In genomic region chr11:77791752-77792565, GRCm38 (mm10) we compare ENCODE assay signal across 9 mouse cellular contexts. TPM values are rescaled to one million over a fixed set of nuclear protein-coding genes. Genes with fewer than 3 reads are reported as not detected.
A peak's percentile ranks its signal among the peaks of the same experiment; 100 is the strongest.
DNase-seq lines count a peak whose midpoint lies in the region; ATAC-seq and TF ChIP-seq lines count a peak whose summit lies in the region.
"Had no signal": no experiment of that assay in that cellular context is flagged by ENCODE, and none has a peak within 500 bp of the region (broad histone marks: within the 10 kb centered on the region; RNA-seq: fewer than 3 reads in every experiment).

No protein-coding gene starts in this region.

- H3K27ac ChIP-seq in layer of hippocampus, adult 2 months, result peak overlapping the region; percentile 82
- peak overlapping the region; percentile 39; the same call in 1 of the 2 replicates for H3K27ac ChIP-seq in bone marrow, adult 2 months (ENCODE audit: control insufficient read depth, insufficient read depth, low read depth, low read length, poor library complexity)
- peak overlapping the region; percentile 89 for H3K27ac ChIP-seq in heart, embryonic 15.5 days

- H3K9me3 ChIP-seq in heart, embryonic 15.5 days (replicated peaks), result no peaks in the 10 kb centered on the region

- H3K36me3 ChIP-seq in heart, embryonic 15.5 days, result no peaks in the 10 kb centered on the region

- TF ChIP-seq POLR2A in bone marrow, adult 2 months (IDR thresholded peaks at IDR 0.05; ENCODE audit: borderline replicate concordance, control insufficient read depth, low read depth, low read length), result no peak

- H3K4me3 ChIP-seq in layer of hippocampus, adult 2 months, result no peak overlapping the region
- H3K4me3 ChIP-seq in bone marrow, adult 2 months (replicated peaks; ENCODE audit: control insufficient read depth, low read depth, low read length), result no peak overlapping the region
- H3K4me3 ChIP-seq in heart, embryonic 15.5 days, result no peak overlapping the region

- DNase-seq in layer of hippocampus, adult 2 months (ENCODE audit: low spot score in 2 of 2), result no peak
- DNase-seq in layer of hippocampus, adult 8-10 months (ENCODE audit: low spot score in 2 of 2), result no peak
- peak; percentile 86 for DNase-seq in kidney, postnatal 10 days
- DNase-seq in lung, postnatal 4 days, result peak; percentile 88 to 92
- peak; percentile 92 for DNase-seq in thymus, postnatal 0 days (ENCODE audit: low spot score)
- DNase-seq in layer of hippocampus, adult 9-11 months, result no peak

- peak overlapping the region; percentile 14 for H3K4me2 ChIP-seq in heart, embryonic 15.5 days

- H3K9ac ChIP-seq in heart, embryonic 15.5 days, result 0 out of 2 replicates have a peak overlapping the region, but pooled peaks have one; percentile 4

- H3K4me1 ChIP-seq in bone marrow, adult 2 months (ENCODE audit: control insufficient read depth, insufficient read depth, low read length), result peaks cover 2% of the 10 kb centered on the region; the same call in 1 of the 2 replicates
- H3K4me1 ChIP-seq in heart, embryonic 15.5 days (replicated peaks), result peaks cover 45% of the 10 kb centered on the region

- 9% methylated on average over 12 of the region's 12 CpGs for WGBS in bone marrow, adult 2 months
- WGBS in heart, embryonic 15.5 days, result 28% methylated on average over 12 of the region's 12 CpGs

- TF ChIP-seq CTCF in layer of hippocampus, adult 2 months (conservative IDR thresholded peaks at IDR 0.05), result no peak
- no peak for TF ChIP-seq CTCF in bone marrow, adult 2 months (IDR thresholded peaks at IDR 0.05; ENCODE audit: control insufficient read depth, insufficient read depth, low read length)

- ATAC-seq in heart, embryonic 15.5 days (replicated peaks; ENCODE audit: insufficient number of reproducible peaks, insufficient read depth, low FRiP score, low read depth), result no peak

- H3K27me3 ChIP-seq in heart, embryonic 15.5 days, result no peaks in the 10 kb centered on the region

RNA-seq across cellular contexts. Expression of gene Gm10277, which starts 4.4 kb away (rescaled TPM):
- not detected for total RNA-seq in layer of hippocampus, adult 2 months (2021)
- not detected for total RNA-seq in layer of hippocampus, adult 8-10 months (2022)
- polyA plus RNA-seq in bone marrow, adult 2 months (2011; ENCODE audit: insufficient read depth, insufficient read length, low replicate concordance, missing spikeins), result not detected in 2 replicates
- 0.93 and 1.4 TPM in 2 replicates for polyA plus RNA-seq in heart, embryonic 15.5 days (2015; fragmentation: Nextera tagmentation; extraction: Ambion mirVana)
- 0.39 and 1.1 TPM in 2 replicates for polyA plus RNA-seq in thymus, postnatal 0 days (2015; fragmentation: Nextera tagmentation; extraction: Ambion mirVana)
- total RNA-seq: adrenal gland, adult 18-20 months had no signal

RNA-seq across cellular contexts. Expression of gene Myo18a, which starts 28.9 kb away (rescaled TPM):
- total RNA-seq in layer of hippocampus, adult 2 months (2021), result 100 to 1,000 TPM; 137 to 156 TPM
- 100 to 1,000 TPM; 136 to 156 (median 149) TPM for total RNA-seq in layer of hippocampus, adult 8-10 months (2022)
- 29.5 and 74.6 TPM in 2 replicates for polyA plus RNA-seq in bone marrow, adult 2 months (2011; ENCODE audit: insufficient read depth, insufficient read length, low replicate concordance, missing spikeins)
- 107 and 109 TPM in 2 replicates for polyA plus RNA-seq in heart, embryonic 15.5 days (2015; fragmentation: Nextera tagmentation; extraction: Ambion mirVana)
- 25.5 and 27.5 TPM in 2 replicates for polyA plus RNA-seq in thymus, postnatal 0 days (2015; fragmentation: Nextera tagmentation; extraction: Ambion mirVana)

Comparison
In these comparisons a context has a peak if more than half of its experiments do, and no peak if none do; other contexts are left out.
1. DNase-seq: peak in kidney, postnatal 10 days (single experiment), lung, postnatal 4 days (2 of 2) and thymus, postnatal 0 days (single experiment); none in layer of hippocampus, adult 2 months (0 of 2), layer of hippocampus, adult 8-10 months (0 of 2) and layer of hippocampus, adult 9-11 months (single experiment).
2. H3K27ac ChIP-seq: peak in every context shown above with its lines; median percentile 89 in heart, embryonic 15.5 days; 82 in layer of hippocampus, adult 2 months; 39 in bone marrow, adult 2 months.